Mouse (Mus musculus): Measurements from ENCODE around the gene Il34.
A peak's percentile ranks its signal among the peaks of the same experiment; 100 is the strongest.

The Il34 gene

GRCm38 (mm10) chr8:110805669-110806068 lies at the start of gene Il34:
Gene Il34, minus strand, starts transcription at chr8:110805924.
- DNase-seq (ENCODE audit: low spot score): no peak

GRCm38 (mm10) chr8:110851186-110851585 lies 45.5 kb upstream of the Il34 start:
- no peak for DNase-seq (ENCODE audit: low spot score)

GRCm38 (mm10) chr8:110847645-110848495 lies 42.1 kb upstream of the Il34 start:
- no peak for DNase-seq (ENCODE audit: low spot score)

- no peak for DNase-seq (ENCODE audit: low spot score)
Measured at GRCm38 (mm10) chr8:110847171-110847549, 41.4 kb upstream of the Il34 start.

- DNase-seq (ENCODE audit: low spot score): peak; percentile 84
Measured at GRCm38 (mm10) chr8:110846405-110847170, 40.9 kb upstream of the Il34 start, which contains the start of the genes Cog4 and Sf3b3. Gene Cog4, plus strand, starts transcription at chr8:110846600. Gene Sf3b3, minus strand, starts transcription at chr8:110846787.

- no peak for DNase-seq (ENCODE audit: low spot score)
Measured at GRCm38 (mm10) chr8:110845821-110846404, 40.2 kb upstream of the Il34 start.

GRCm38 (mm10) chr8:110844941-110845340 lies 39.2 kb upstream of the Il34 start:
- no peak for DNase-seq (ENCODE audit: low spot score)

- no peak for DNase-seq (ENCODE audit: low spot score)
Measured at GRCm38 (mm10) chr8:110843207-110843606, 37.5 kb upstream of the Il34 start.

GRCm38 (mm10) chr8:110842012-110842574 lies 36.4 kb upstream of the Il34 start:
- no peak for DNase-seq (ENCODE audit: low spot score)

GRCm38 (mm10) chr8:110831956-110832355 lies 26.2 kb upstream of the Il34 start:
- no peak for DNase-seq (ENCODE audit: low spot score)

GRCm38 (mm10) chr8:110828511-110828910 lies 22.8 kb upstream of the Il34 start:
- DNase-seq (ENCODE audit: low spot score): no peak

- DNase-seq (ENCODE audit: low spot score): no peak
Measured at GRCm38 (mm10) chr8:110824861-110825260, 19.1 kb upstream of the Il34 start.

GRCm38 (mm10) chr8:110821960-110822359 lies 16.2 kb upstream of the Il34 start:
- no peak for DNase-seq (ENCODE audit: low spot score)

GRCm38 (mm10) chr8:110820257-110820656 lies 14.5 kb upstream of the Il34 start:
- no peak for DNase-seq (ENCODE audit: low spot score)

- no peak for DNase-seq (ENCODE audit: low spot score)
Measured at GRCm38 (mm10) chr8:110818593-110818992, 12.9 kb upstream of the Il34 start.

- no peak for DNase-seq (ENCODE audit: low spot score)
Measured at GRCm38 (mm10) chr8:110816990-110817389, 11.3 kb upstream of the Il34 start.

GRCm38 (mm10) chr8:110815308-110815707 lies 9.6 kb upstream of the Il34 start:
- no peak for DNase-seq (ENCODE audit: low spot score)

- no peak for DNase-seq (ENCODE audit: low spot score)
Measured at GRCm38 (mm10) chr8:110813081-110813812, 7.5 kb upstream of the Il34 start.

GRCm38 (mm10) chr8:110812349-110813080 lies 6.8 kb upstream of the Il34 start:
- no peak for DNase-seq (ENCODE audit: low spot score)

- DNase-seq (ENCODE audit: low spot score): no peak
Measured at GRCm38 (mm10) chr8:110811793-110812192, 6.1 kb upstream of the Il34 start.

- no peak for DNase-seq (ENCODE audit: low spot score)
Measured at GRCm38 (mm10) chr8:110811116-110811515, 5.4 kb upstream of the Il34 start.
